Mouse (Mus musculus): ENCODE data around the gene Rnf144b. TPM values are rescaled to one million over a fixed set of nuclear protein-coding genes. Genes with fewer than 3 reads are reported as not detected.

Rnf144b gene
- polyA plus RNA-seq, 1 experiment from 2014 or later: 1.5 TPM

- Histone ChIP-seq H3K4me2 (ENCODE audit: low read depth, low read length) (no peak overlapping the region), H3K9me3 (ENCODE audit: control insufficient read depth, low read length) (peaks cover 3% of the 10 kb centered on the region; the same call in 1 of the 2 replicates), H3K4me3 (ENCODE audit: low read length) (no peak overlapping the region), H3K27ac (ENCODE audit: low read length) (no peak overlapping the region), H3K27me3 (ENCODE audit: control insufficient read depth, insufficient read depth, low read depth, low read length) (no peaks in the 10 kb centered on the region), H3K4me1 (replicated peaks; ENCODE audit: control insufficient read depth, insufficient read depth, low read length) (no peaks in the 10 kb centered on the region; the same call in 1 of the 2 replicates), H3K36me3 (ENCODE audit: control insufficient read depth, insufficient read depth, low read length) (no peaks in the 10 kb centered on the region), H3K9ac (ENCODE audit: low read length) (no peak overlapping the region)
- 68% methylated on average over 3 of the region's 3 CpGs for WGBS
- no peak for ATAC-seq (ENCODE audit: low read depth)
These were observed 145.8 kb downstream of the Rnf144b start for GRCm38 (mm10) chr13:47268227-47268626.

GRCm38 (mm10) chr13:47272928-47273327, 150.5 kb downstream of the Rnf144b start:
- peak; percentile 45; the same call in 1 of the 2 replicates for ATAC-seq (ENCODE audit: low read depth)
- H3K9ac ChIP-seq (ENCODE audit: low read length): peak overlapping the region; percentile 3; the same call in 1 of the 2 replicates
- H3K36me3 ChIP-seq (ENCODE audit: control insufficient read depth, insufficient read depth, low read length): no peaks in the 10 kb centered on the region
- H3K4me3 ChIP-seq (ENCODE audit: low read length): peak overlapping the region; percentile 22
- H3K27ac ChIP-seq (ENCODE audit: low read length): no peak overlapping the region
- H3K4me2 ChIP-seq (ENCODE audit: low read depth, low read length): peak overlapping the region; percentile 39
- WGBS: 27% methylated on average over 8 of the region's 8 CpGs
- H3K4me1 ChIP-seq (replicated peaks; ENCODE audit: control insufficient read depth, insufficient read depth, low read length): peaks cover 10% of the 10 kb centered on the region
- no peaks in the 10 kb centered on the region for H3K9me3 ChIP-seq (ENCODE audit: control insufficient read depth, low read length)
- no peaks in the 10 kb centered on the region for H3K27me3 ChIP-seq (ENCODE audit: control insufficient read depth, insufficient read depth, low read depth, low read length)

GRCm38 (mm10) chr13:47273487-47273886, 151.0 kb downstream of the Rnf144b start:
- no peak for ATAC-seq (ENCODE audit: low read depth)
- Histone ChIP-seq H3K4me2 (ENCODE audit: low read depth, low read length) (peak overlapping the region; percentile 39), H3K27ac (ENCODE audit: low read length) (no peak overlapping the region)

GRCm38 (mm10) chr13:47274139-47274538, 151.7 kb downstream of the Rnf144b start:
- H3K27me3 ChIP-seq (ENCODE audit: control insufficient read depth, insufficient read depth, low read depth, low read length): no peaks in the 10 kb centered on the region
- H3K4me1 ChIP-seq (replicated peaks; ENCODE audit: control insufficient read depth, insufficient read depth, low read length): peaks cover 10% of the 10 kb centered on the region
- no peak overlapping the region for H3K4me2 ChIP-seq (ENCODE audit: low read depth, low read length)
- H3K36me3 ChIP-seq (ENCODE audit: control insufficient read depth, insufficient read depth, low read length): no peaks in the 10 kb centered on the region
- no peaks in the 10 kb centered on the region for H3K9me3 ChIP-seq (ENCODE audit: control insufficient read depth, low read length)
- ATAC-seq (ENCODE audit: low read depth): no peak
- 34% methylated on average over 3 of the region's 3 CpGs for WGBS
- H3K27ac ChIP-seq (ENCODE audit: low read length): no peak overlapping the region
- H3K4me3 ChIP-seq (ENCODE audit: low read length): no peak overlapping the region
- H3K9ac ChIP-seq (ENCODE audit: low read length): no peak overlapping the region

More at GRCm38 (mm10) chr13:47273487-47273886, 151.0 kb downstream of the Rnf144b start:
- Histone ChIP-seq H3K9me3 (ENCODE audit: control insufficient read depth, low read length) (no peaks in the 10 kb centered on the region), H3K4me3 (ENCODE audit: low read length) (peak overlapping the region; percentile 22), H3K27me3 (ENCODE audit: control insufficient read depth, insufficient read depth, low read depth, low read length) (no peaks in the 10 kb centered on the region), H3K4me1 (replicated peaks; ENCODE audit: control insufficient read depth, insufficient read depth, low read length) (peaks cover 10% of the 10 kb centered on the region), H3K9ac (ENCODE audit: low read length) (peak overlapping the region; percentile 3; the same call in 1 of the 2 replicates), H3K36me3 (ENCODE audit: control insufficient read depth, insufficient read depth, low read length) (no peaks in the 10 kb centered on the region)
- WGBS: 11% methylated on average over 11 of the region's 11 CpGs

- Histone ChIP-seq H3K9ac (ENCODE audit: low read length) (no peak overlapping the region), H3K36me3 (ENCODE audit: control insufficient read depth, insufficient read depth, low read length) (no peaks in the 10 kb centered on the region), H3K4me3 (ENCODE audit: low read length) (no peak overlapping the region), H3K4me2 (ENCODE audit: low read depth, low read length) (peak overlapping the region; percentile 30), H3K4me1 (replicated peaks; ENCODE audit: control insufficient read depth, insufficient read depth, low read length) (peaks cover 10% of the 10 kb centered on the region), H3K27me3 (ENCODE audit: control insufficient read depth, insufficient read depth, low read depth, low read length) (no peaks in the 10 kb centered on the region), H3K27ac (ENCODE audit: low read length) (peak overlapping the region; percentile 65), H3K9me3 (ENCODE audit: control insufficient read depth, low read length) (0 out of 2 replicates have a peak, but pooled peaks cover under 1% of the 10 kb centered on the region)
- ATAC-seq (ENCODE audit: low read depth): peak; percentile 83
- 8% methylated on average over 13 of the region's 13 CpGs for WGBS
These were observed 154.8 kb downstream of the Rnf144b start for GRCm38 (mm10) chr13:47277000-47277823.

GRCm38 (mm10) chr13:47277824-47278290, 155.4 kb downstream of the Rnf144b start:
- ATAC-seq (ENCODE audit: low read depth): no peak
- H3K9me3 ChIP-seq (ENCODE audit: control insufficient read depth, low read length): 0 out of 2 replicates have a peak, but pooled peaks cover 3% of the 10 kb centered on the region
- WGBS: 23% methylated on average over 5 of the region's 5 CpGs
- H3K9ac ChIP-seq (ENCODE audit: low read length): no peak overlapping the region
- peaks cover 10% of the 10 kb centered on the region for H3K4me1 ChIP-seq (replicated peaks; ENCODE audit: control insufficient read depth, insufficient read depth, low read length)
- peak overlapping the region; percentile 65 for H3K27ac ChIP-seq (ENCODE audit: low read length)
- peak overlapping the region; percentile 30 for H3K4me2 ChIP-seq (ENCODE audit: low read depth, low read length)
- no peaks in the 10 kb centered on the region for H3K36me3 ChIP-seq (ENCODE audit: control insufficient read depth, insufficient read depth, low read length)
- H3K4me3 ChIP-seq (ENCODE audit: low read length): no peak overlapping the region
- no peaks in the 10 kb centered on the region for H3K27me3 ChIP-seq (ENCODE audit: control insufficient read depth, insufficient read depth, low read depth, low read length)

GRCm38 (mm10) chr13:47282221-47282620, 159.8 kb downstream of the Rnf144b start:
- Histone ChIP-seq H3K4me3 (ENCODE audit: low read length) (no peak overlapping the region), H3K27ac (ENCODE audit: low read length) (no peak overlapping the region), H3K9me3 (ENCODE audit: control insufficient read depth, low read length) (0 out of 2 replicates have a peak, but pooled peaks cover 4% of the 10 kb centered on the region), H3K4me1 (replicated peaks; ENCODE audit: control insufficient read depth, insufficient read depth, low read length) (peaks cover 6% of the 10 kb centered on the region), H3K36me3 (ENCODE audit: control insufficient read depth, insufficient read depth, low read length) (no peaks in the 10 kb centered on the region), H3K27me3 (ENCODE audit: control insufficient read depth, insufficient read depth, low read depth, low read length) (no peaks in the 10 kb centered on the region), H3K4me2 (ENCODE audit: low read depth, low read length) (no peak overlapping the region), H3K9ac (ENCODE audit: low read length) (no peak overlapping the region)
- ATAC-seq (ENCODE audit: low read depth): no peak
- 67% methylated on average over 3 of the region's 3 CpGs for WGBS

GRCm38 (mm10) chr13:47288449-47288848, 166.0 kb downstream of the Rnf144b start:
- Histone ChIP-seq H3K27ac (ENCODE audit: low read length) (no peak overlapping the region), H3K4me3 (ENCODE audit: low read length) (no peak overlapping the region), H3K9ac (ENCODE audit: low read length) (no peak overlapping the region), H3K9me3 (ENCODE audit: control insufficient read depth, low read length) (no peaks in the 10 kb centered on the region), H3K27me3 (ENCODE audit: control insufficient read depth, insufficient read depth, low read depth, low read length) (peaks cover 3% of the 10 kb centered on the region; the same call in 1 of the 2 replicates), H3K4me2 (ENCODE audit: low read depth, low read length) (no peak overlapping the region), H3K4me1 (replicated peaks; ENCODE audit: control insufficient read depth, insufficient read depth, low read length) (no peaks in the 10 kb centered on the region), H3K36me3 (ENCODE audit: control insufficient read depth, insufficient read depth, low read length) (no peaks in the 10 kb centered on the region)
- 38% methylated on average over 4 of the region's 4 CpGs for WGBS
- peak; percentile 76 for ATAC-seq (ENCODE audit: low read depth)

GRCm38 (mm10) chr13:47296465-47296864, 174.0 kb downstream of the Rnf144b start:
- Histone ChIP-seq H3K4me3 (ENCODE audit: low read length) (no peak overlapping the region), H3K9ac (ENCODE audit: low read length) (no peak overlapping the region), H3K4me2 (ENCODE audit: low read depth, low read length) (no peak overlapping the region), H3K36me3 (ENCODE audit: control insufficient read depth, insufficient read depth, low read length) (no peaks in the 10 kb centered on the region), H3K27me3 (ENCODE audit: control insufficient read depth, insufficient read depth, low read depth, low read length) (no peaks in the 10 kb centered on the region), H3K27ac (ENCODE audit: low read length) (no peak overlapping the region), H3K4me1 (replicated peaks; ENCODE audit: control insufficient read depth, insufficient read depth, low read length) (no peaks in the 10 kb centered on the region), H3K9me3 (ENCODE audit: control insufficient read depth, low read length) (no peaks in the 10 kb centered on the region)
- 78% methylated on average over 8 of the region's 8 CpGs for WGBS
- ATAC-seq (ENCODE audit: low read depth): no peak

Data from lung, embryonic 16.5 days (tissue).